Mouse (Mus musculus): ENCODE measurements at regions not wholly inside any gene's neighbourhood (a gene's known extent, or its start where the extent isn't known, plus 50 kb on each side); places are given as distances from the start of the nearest gene placed in this dataset.

GRCm38 (mm10) chr12:25215266-25215665 is 118.3 kb upstream of the Id2 start:
- TF ChIP-seq CTCF (IDR thresholded peaks at IDR 0.05; ENCODE audit: low read depth, low read length) (no peak), POLR2A (IDR thresholded peaks at IDR 0.05; ENCODE audit: insufficient read depth, low read length) (no peak)
